10 mouse cellular contexts compared by ENCODE assay signal in genomic region chr17:10079853-10080650, GRCm38 (mm10).
A peak's percentile ranks its signal among the peaks of the same experiment; 100 is the strongest.
DNase-seq lines count a peak whose midpoint lies in the region; ATAC-seq lines count a peak whose summit lies in the region.
"Had no signal": no experiment of that assay in that cellular context is flagged by ENCODE, and none has a peak within 500 bp of the region (broad histone marks: within the 10 kb centered on the region; RNA-seq: fewer than 3 reads in every experiment).

No protein-coding gene starts in this region.

- no peak overlapping the region for H3K4me3 ChIP-seq in hindbrain, embryonic 13.5 days

- no peaks in the 10 kb centered on the region for H3K36me3 ChIP-seq in hindbrain, embryonic 13.5 days

- no peak overlapping the region for H3K4me2 ChIP-seq in hindbrain, embryonic 13.5 days

- peak; percentile 20 for DNase-seq in adrenal gland, adult 8-10 months
- DNase-seq in adrenal gland, postnatal 4 days (ENCODE audit: low spot score in 2 of 2): no peak
- DNase-seq in adrenal gland, postnatal 10 days: peak; percentile 16
- DNase-seq in lung, adult 18-20 months: peak; percentile 31 to 72
- DNase-seq in left cerebral cortex, postnatal 10 days (ENCODE audit: extremely low spot score in 1 of 2, low spot score in 2 of 2): no peak
- DNase-seq in thymus, adult 18-20 months: no peak
- DNase-seq: cerebellum, adult 9-11 months; right cerebral cortex, adult 18-20 months had no signal

- peaks cover 12% of the 10 kb centered on the region for H3K4me1 ChIP-seq in hindbrain, embryonic 13.5 days (replicated peaks)

- 0 out of 2 replicates have a peak, but pooled peaks have one; percentile 17 for ATAC-seq in hindbrain, embryonic 13.5 days (ENCODE audit: low FRiP score)
- ATAC-seq in cerebellum, adult (ENCODE audit: insufficient number of reproducible peaks, low FRiP score, low TSS enrichment): no peak

- intact Hi-C loops in left cerebral cortex, postnatal 10 days (cut with DNase I): no loop called here

- H3K9ac ChIP-seq in hindbrain, embryonic 13.5 days: no peak overlapping the region

- H3K9me3 ChIP-seq in hindbrain, embryonic 13.5 days: no peaks in the 10 kb centered on the region

- H3K27ac ChIP-seq in hindbrain, embryonic 13.5 days: 0 out of 2 replicates have a peak overlapping the region, but pooled peaks have one; percentile 4

- WGBS in hindbrain, embryonic 13.5 days: 76% methylated on average over 15 of the region's 15 CpGs

- H3K27me3 ChIP-seq in hindbrain, embryonic 13.5 days: no peaks in the 10 kb centered on the region

Comparison
In these comparisons a context has a peak if more than half of its experiments do, and no peak if none do; other contexts are left out.
1. DNase-seq: peak in adrenal gland, adult 8-10 months (single experiment), adrenal gland, postnatal 10 days (single experiment) and lung, adult 18-20 months (2 of 2); none in adrenal gland, postnatal 4 days (0 of 2), left cerebral cortex, postnatal 10 days (0 of 2) and thymus, adult 18-20 months (0 of 2).